Mouse (Mus musculus) cerebellum, adult 8-10 months (tissue): ENCODE data around the gene Snx6.
"Not testable (repeated sequence)": the region's sequence is repeated elsewhere in the genome, so short reads cannot be mapped to it uniquely, and the experiment has no call there.

Source experiments
- DNase-seq: peaks from one replicate; pipeline ENCODE4 v3.0.0; 2022

Snx6 gene

DNA sequence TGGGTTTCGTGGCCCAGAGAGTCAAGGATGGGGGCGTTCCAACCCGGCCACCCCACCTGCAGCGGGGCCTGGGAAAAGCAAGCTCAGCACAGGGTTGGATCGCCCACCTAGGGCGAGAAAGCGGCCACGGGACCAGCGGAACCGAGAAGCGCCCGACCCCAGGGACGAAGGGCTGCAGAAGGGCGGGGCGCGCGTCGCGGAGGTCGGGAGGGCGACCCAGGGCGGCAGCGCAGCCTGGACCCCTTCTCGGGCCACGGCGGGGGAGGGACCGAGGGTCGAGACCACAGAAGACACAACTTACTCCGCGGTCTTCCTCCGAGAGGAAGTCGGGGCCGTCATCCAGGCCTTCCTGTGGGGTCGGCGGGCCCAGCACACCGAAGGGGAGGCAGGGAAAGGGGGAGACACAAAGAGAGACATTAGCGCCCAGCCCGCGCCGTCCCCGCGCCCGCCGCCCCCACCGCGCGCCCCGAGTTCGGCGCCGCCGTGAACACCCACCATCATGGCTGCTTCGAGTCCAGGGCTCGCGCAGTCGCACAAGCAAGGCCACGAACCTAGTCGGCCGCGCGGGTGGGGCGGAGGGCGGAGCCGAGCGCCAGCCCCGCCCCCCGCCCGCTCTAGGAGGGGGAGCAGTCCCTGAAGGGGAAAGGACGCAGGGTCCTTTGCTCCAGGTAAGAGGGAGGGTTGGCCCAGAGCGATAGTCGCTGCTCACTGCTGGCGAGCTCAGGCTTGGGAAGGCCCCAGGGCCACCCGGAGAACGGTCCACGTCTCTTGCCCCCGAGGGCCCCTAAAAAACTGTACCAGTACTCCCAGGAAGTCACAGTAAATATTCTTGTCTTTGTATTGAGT is at the start of gene Snx6:
TSS of gene Snx6 (minus strand) at position 551 of the 846 bp plus-strand sequence.
- DNase-seq: peak; percentile 78

DNA sequence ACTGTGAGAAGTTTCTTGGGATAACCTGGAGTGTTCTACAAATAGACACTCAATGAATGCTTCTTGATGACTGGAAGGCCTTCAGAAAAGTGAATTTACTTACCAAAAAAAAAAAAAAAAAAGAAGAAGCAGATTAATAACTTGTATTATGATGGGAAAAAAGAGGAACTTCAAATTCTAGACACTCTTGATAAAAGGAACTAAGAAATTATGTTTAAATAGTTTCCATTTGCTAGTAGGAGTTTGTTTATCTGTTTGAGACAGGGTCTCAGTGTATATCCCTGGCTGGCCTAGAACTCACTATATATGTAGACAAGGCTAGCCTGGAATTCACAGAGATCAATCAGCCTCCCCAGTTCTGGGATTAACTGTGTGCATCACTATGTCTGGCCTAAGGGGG is 48.9 kb upstream of the Snx6 start:
- no peak for DNase-seq

DNA sequence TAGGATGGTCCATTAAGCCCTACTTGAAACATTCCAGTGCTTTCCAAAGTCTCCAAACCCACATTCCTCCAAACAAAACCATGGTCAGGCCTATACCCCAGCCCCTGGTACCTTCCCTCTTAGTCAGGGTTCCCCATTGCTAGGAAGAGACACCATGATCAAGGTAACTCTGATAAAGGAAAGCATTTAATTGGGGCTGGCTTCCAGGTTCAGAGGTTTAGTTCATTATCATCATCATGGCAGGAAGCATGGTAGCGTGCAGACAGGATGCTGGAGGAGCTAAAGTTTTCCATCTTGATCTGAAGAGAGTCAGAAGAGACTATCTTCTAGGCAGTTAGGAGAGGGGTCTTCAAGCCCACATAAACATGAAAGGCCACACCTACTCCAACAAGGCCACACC is 46.1 kb upstream of the Snx6 start:
- DNase-seq: no peak

DNA sequence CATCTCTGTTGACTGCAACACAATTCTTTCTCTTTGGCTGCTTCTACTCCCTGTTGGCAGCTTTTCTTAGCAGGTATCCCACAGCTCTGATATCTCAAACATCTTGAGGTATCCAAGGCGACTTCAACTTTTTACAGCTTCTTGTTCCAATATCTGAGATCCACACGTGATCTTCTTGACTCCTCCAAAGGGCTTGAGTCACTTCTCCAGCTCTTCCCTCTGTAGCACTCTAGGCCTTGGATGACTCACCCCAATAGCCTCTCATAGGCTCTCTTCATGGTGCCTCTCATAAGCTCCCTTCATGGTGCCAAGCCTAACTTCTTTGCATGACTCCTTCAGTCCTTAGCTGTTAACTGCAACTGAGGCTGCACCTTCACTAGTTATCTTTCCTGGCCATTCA is 44.3 kb upstream of the Snx6 start:
- no peak for DNase-seq

DNA sequence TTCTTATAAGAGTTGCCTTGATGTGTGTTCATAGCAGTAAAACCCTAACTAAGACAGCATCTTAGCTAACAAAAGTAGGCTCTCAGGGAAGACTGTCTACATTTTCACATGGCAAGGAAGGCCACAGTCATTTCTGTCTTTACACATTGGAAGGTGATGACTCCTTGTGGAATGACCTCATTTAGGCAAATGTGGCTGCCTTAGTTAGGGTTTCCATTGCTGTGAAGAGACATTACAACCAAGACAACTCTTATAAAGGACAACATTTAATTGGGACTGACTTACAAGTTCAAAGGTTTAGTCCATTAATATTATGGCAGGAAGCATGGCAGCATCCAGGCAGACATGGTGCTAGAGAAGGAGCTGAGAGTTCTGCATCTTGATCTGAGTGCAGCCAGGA is 43.4 kb upstream of the Snx6 start:
- no peak for DNase-seq

DNA sequence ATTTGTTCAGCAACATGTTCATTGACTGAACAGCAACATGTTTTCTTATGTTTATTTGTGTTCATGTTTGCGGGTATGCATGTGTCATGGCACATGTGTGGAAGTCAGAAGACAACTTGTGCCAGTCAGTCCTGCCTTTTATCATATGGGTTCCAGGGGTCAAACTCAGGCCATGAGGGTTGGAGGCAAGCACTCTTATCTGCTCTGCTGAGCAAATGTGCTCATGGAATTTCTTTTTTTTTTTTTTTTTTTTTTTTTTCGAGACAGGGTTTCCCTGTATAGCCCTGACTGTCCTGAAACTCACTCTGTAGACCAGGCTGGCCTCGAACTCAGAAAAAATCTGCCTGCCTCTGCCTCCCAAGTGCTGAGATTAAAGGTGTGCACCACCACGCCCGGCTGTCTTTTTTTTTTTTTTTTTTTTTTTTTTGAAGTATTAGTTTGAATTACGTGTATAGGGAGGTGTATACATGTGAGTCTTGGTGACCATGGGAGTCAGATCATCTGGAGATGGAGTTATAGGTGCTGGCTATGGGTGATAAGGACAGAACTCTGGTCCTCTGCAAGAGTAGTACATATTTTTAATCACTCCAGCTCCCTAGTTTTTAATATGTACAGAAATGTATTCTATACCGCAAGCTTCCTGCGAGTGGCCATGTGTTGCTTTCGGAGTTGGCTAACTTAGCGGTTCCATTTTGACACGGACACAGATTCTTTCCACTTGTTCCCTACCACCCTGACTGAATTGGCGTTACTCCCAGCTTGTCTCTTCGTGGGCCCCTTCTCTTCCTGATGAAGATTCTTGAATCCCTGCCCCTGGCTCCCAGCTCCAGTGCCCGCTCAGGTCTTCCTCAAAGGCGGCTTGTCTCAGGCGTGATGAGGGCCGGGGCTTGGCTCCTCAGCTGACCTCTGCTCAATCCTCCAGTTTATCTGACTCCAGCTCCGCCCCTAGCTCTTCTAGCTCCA is 40.4 kb upstream of the Snx6 start:
- no peak for DNase-seq

DNA sequence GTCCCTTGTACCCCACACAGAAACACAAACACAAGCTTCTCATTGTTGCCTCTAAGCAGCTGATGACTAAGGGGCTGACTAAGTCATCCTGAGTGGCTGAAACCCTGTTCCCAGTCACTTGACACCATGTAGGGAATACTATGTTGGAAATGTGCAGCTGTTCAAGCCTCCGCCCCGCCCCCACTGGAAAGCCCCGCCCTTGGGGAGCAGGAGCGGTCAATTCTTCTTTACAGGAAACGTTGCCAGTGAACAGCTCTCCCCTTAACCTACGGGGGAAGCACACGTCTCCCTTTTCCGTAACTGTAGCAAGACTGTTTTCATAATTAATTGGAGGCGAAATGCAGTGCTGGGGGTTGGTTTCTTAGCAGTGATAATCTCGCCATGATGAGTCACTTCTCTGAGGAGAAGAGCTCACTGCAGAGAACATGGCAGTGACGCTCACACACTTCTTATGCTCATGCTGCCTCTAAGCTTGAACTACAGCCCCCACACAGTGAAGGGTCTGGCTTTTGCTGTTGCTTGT is 39.5 kb upstream of the Snx6 start:
- no peak for DNase-seq

DNA sequence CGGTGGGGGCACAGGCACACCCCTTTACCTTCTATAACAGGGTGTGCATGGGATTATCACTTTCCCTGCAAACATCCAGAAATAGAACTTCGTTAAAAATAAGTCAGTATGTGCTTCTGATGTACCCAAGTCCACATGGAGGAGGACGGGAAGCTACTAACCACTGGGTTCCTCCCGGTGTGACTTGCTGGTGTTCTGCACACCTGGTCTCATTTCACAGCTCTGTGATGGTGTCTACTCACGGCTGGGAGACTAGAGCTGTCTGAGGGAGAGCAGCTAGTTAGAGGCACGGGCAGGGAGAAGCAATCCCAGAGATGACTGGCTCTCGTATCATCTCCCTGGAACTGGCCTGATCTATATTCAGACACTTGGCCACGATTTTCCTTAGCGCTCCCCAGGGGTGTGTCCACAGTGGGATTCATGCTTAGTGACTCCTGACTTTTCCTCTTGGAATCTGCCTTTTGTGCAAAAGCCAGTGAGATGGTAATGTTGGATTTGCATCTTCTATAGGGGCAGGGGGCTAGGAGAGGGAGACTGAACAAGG is 38.4 kb upstream of the Snx6 start:
- DNase-seq: no peak

DNA sequence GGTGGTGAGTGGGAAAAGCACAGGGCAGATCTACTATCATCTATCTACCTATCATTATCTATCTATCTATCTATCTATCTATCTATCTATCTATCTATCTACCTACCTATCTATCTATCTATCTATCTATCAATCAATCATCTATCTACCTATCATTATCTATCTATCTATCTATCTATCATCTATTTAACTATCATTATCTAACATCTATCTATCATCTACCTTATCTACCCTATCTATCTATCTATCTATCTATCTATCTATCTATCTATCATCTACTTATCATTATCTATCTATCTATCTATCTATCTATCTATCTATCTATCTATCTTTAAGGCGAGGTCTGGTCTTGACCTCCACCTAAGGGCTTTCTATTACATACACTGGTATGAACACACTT is 36.4 kb upstream of the Snx6 start:
- not testable (repeated sequence) for DNase-seq

DNA sequence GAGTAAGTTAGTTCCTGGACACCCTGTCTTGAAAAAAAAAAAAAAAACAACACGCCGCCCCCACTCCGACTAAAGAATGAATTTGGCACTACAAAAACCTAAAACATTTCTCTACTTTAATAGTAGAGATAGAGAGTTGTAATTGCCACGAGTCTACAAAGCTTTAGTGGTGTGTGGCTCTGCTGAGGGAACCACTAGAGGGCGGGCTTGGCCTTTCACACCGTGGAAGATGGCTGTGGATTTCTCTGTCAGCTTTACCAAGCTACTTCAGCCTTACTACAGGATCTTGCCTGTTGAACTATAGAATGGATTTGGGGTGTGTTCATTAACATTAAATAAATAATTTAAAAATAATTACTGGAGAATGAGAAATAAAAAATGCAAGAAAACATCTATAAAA is 35.1 kb upstream of the Snx6 start:
- DNase-seq: peak; percentile 75

DNA sequence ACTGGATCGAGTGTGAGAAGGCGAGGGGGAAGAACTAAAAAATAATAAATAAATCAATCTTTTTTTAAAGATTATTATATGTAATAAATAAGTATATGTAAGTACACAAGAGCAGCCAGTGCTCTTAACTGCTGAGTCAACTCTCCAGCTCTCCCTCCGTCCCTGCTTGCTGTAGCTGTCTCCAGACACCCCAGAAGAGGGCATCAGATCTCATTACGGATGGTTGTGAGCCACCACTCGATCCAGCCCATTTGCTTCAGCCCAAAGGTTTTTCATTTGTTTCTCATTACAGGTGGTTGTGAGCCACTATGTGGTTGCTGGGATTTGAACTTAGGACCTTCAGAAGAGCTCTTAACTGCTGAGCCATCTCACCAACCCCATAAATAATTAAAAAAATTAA is 34.4 kb upstream of the Snx6 start:
- DNase-seq: no peak

DNA sequence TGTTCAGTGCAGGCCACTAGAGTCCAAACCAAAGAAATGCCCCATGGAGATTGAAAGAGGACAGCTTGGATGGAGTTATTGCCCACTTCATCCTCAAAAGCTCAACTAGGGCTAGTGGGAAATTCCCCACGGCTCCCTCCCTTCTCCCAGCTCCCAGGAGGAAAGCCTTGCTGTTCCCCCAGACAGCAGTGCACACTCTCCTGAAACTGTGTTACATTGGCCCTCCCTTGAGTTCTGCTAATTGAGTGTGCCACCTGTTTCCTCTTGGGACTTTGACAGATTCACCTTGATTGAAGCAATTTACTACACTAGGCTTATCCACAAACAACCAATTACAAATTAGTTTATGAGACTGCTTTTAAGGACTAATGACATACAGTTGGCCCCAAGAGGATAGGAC is 32.5 kb upstream of the Snx6 start:
- no peak for DNase-seq

DNA sequence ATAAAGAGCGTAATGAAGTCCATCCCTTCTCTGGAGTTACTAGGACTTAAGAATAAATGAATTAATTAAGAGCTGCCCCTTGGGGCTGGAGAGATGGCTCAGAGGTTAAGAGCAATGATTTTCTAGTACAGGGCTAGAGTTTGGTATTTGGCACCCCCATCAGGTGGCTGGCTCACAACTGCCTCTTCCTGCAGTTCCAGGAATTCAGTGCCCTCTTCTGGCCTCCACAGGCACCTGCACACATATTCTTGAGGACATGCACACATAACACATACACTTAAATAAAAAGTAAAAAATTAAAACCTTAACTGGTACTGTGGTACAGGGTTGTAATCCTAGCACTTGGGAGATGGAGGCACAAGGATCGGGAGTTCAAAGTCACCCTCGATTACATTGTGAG is 29.7 kb upstream of the Snx6 start:
- DNase-seq: no peak

DNA sequence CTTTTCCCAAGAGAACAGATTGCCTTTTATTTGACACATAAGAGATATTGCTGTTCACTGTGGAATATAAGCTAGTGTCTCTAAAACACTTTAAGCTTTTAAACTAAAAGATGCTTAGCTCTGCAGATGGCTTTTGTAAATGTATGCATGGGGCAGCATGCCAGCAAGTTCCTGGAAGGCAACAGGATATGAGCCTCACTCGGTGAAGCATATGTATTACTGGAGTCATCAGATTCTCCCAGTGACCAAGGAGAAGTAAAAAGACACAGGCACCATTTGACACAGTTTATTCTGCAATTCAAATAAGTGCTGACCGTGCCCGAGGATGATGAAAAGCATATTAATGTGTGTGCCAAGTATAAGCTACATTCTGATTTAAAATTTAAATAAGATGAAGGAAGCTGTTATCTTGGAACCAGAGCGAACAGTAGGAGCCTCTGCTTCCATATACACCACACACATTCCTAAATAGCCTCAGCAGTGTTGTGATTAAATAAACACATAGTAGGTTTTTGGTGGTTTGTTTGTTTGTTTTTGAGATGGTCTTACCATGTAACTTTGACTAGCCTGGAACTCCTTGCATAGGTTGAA is 27.4 kb upstream of the Snx6 start:
- DNase-seq: no peak

DNA sequence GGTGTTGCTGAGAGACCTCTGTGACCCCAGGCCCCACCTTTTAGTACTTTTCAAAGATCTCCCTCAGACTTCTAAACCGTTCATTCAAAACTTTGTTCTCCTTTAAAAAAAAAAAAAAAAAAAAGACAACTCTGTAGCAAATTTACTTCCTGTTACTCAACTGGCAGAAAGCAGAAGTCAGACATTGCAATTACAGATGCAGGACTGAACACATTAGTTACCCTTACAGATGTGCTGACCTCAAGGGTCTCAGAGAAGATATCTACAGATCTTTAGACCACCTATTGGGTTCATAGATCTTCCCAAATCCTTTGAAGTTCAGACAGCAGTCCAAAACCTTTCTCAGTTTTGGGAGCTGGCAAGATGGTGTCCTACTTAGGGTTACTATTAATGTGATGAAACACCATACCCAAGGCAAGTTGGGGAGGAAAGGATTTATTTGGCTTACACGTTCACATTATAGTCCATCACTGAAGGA is 25.2 kb upstream of the Snx6 start:
- DNase-seq: no peak

DNA sequence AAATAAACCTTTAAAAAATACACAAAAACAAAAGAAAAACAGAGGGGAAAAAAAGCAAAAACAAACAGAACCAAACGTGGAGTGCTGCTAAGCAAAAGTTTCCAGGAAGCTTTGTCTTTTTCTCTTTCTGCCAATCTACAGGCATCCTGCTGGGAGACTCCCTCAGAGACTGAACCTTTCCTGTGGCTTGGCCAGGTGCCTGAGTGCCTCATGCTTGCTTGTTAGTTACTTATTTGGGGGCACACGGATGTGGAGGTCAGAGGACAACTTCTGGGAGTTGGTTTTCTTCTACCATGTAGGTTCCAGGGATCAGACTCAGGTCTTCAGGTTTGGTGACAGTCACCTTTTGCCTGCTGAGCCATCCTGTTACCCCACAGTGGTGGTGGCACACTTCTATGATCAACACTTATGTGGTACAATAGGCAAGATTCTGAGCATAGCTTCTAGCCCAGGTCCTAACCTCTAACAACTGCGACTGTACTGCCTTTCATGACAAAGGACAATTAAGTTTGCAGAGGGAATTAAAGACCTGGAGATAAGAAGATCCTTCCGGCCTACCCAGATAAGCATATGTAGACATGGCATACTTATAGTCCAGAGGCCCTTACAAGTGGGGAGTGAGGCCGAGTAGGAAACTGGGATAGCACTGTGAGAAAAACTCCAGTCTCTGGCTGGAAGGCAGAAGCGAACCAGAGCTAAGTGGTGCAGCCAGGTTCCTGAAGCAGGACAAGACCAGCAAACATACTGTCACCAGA is 23.9 kb upstream of the Snx6 start:
- DNase-seq: no peak

DNA sequence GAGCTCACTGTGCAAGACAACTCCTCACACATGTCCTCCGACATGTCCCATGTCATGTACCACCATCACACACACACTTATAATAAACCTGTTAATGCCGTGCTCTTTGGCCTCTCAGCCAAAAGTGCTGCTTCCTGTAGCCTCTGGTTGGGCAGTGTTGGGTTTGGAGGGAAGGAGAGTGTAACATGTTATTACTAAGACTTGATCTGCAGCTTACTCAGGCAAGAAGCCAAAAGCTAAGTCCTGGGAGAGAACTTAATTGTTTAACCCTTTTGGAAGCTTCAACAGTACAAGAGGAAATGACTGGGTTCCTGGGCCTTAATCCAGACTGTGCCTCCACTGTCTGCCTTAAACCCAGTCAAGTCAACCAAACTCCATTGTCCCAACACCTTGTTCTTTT is 14.6 kb upstream of the Snx6 start:
- DNase-seq: no peak

DNA sequence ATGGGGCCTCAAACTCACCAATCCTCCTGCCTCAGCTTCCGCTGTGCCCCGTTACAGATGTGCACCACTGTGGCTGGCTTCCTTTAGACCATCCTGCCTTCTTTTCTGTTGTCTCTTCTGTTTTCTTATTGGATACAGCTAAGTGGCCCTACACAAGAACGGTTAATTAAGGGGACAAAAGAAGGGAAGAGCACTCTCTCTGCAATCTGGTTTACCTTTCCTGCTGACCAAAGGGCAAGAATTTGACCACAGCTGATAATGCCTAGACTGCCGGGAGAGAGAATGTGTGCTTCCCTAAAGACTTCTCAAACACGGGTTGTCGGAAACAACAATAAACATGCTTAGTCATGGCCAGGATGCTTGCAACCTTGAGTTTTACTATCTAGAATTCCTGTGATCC is 12.0 kb upstream of the Snx6 start:
- no peak for DNase-seq

DNA sequence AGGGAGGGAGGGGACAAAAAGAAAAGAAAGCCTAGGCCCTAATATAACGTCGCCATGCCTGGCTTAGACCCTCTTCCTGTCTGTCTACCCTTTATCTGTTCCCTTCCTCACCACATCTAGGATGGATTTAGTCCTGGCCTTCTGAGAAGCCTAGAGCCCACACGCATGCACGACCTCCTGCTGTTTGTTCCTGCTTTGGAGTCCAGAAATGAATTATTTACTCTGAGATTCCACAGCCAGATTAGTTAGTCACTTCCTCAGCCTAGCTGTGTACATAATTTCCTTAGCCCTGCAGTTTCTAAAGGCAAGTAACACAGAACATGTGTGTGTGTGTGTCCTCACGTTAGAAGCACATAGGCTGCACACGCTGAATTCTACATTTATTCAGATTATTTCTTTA is 10.6 kb upstream of the Snx6 start:
- no peak for DNase-seq

DNA sequence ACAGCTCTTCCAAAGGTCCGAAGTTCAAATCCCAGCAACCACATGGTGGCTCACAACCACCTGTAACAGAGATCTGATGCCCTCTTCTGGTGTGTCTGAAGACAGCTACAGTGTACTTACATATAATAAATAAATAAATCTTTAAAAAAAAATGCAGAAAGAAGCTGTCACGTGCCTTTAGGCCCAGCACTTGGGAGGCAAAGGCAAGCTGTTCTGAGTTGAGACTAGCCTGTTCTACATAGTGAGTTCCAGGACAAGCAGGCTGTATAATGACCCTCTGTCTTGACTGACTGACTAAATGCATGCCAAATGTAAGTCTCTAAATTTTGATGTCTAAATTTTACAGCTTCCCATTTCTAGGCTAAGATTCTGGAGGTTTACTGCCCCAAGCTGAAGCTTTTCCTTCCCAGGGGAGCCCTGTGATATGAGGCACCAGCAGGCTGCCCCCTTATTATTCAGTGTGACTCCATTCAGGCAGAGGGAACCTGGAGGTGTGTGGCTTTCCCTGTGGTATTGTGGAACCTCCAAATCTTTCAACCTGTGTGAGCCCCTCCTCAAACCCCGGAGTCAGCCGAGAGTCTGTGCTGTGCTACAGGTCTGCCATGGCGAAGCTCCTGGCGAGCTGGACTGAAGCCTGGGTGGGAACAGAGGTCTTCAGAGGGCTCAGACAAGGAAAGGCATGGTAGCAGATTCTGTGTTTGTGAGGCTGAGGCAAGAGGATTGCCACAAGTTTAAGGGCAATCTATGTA is 9.9 kb upstream of the Snx6 start:
- DNase-seq: no peak

DNA sequence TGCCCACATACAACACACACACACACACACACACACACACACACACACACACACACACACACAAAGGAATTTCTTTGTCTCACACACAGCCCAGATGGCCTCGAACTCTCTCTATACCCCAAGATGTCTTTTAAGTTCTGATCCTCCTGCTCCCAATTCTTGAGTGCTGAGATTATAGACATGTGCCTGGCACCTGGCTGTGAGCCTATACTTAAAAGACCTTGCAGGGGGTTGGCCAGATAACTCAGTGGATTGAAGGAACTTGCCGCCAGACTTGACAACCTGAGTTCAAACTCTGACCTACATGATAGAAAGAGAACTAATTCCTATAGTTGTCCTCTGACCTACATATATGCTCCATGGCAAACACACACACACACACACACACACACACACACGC is 8.0 kb upstream of the Snx6 start:
- no peak for DNase-seq
